Mouse (Mus musculus): ENCODE results near the gene Syn3. TPM values are rescaled to one million over a fixed set of nuclear protein-coding genes. Genes with fewer than 3 reads are reported as not detected.

Syn3 gene
- polyA plus RNA-seq, 1 experiment, result 2.6 TPM

- H3K4me3 ChIP-seq (ENCODE audit: low read depth, low read length), result no peak overlapping the region
- H3K9ac ChIP-seq (ENCODE audit: low read depth, poor library complexity, severe bottlenecking), result no peak overlapping the region
- no peaks in the 10 kb centered on the region for H3K27me3 ChIP-seq (ENCODE audit: control insufficient read depth, insufficient read depth, low read length, poor library complexity, severe bottlenecking)
- H3K27ac ChIP-seq (ENCODE audit: insufficient read depth, low read length), result no peak overlapping the region
- H3K9me3 ChIP-seq (replicated peaks; ENCODE audit: control insufficient read depth, insufficient read depth, low read length, poor library complexity, severe bottlenecking), result no peaks in the 10 kb centered on the region
- no peaks in the 10 kb centered on the region for H3K36me3 ChIP-seq (ENCODE audit: control insufficient read depth, insufficient read depth, low read length, poor library complexity, severe bottlenecking)
- TF ChIP-seq CTCF (IDR thresholded peaks at IDR 0.05; ENCODE audit: low read depth, low read length) (peak; percentile 81), POLR2A (IDR thresholded peaks at IDR 0.05; ENCODE audit: insufficient read depth, low read length) (no peak), EP300 (IDR thresholded peaks at IDR 0.05; ENCODE audit: insufficient read depth, low read depth, low read length) (no peak)
- no peaks in the 10 kb centered on the region for H3K4me1 ChIP-seq (ENCODE audit: control insufficient read depth, insufficient read depth, low read length)
Observed at GRCm38 (mm10) chr10:86483968-86484367, 14.7 kb downstream of the Syn3 start.

- no peaks in the 10 kb centered on the region for H3K36me3 ChIP-seq (ENCODE audit: control insufficient read depth, insufficient read depth, low read length, poor library complexity, severe bottlenecking)
- H3K9me3 ChIP-seq (replicated peaks; ENCODE audit: control insufficient read depth, insufficient read depth, low read length, poor library complexity, severe bottlenecking), result no peaks in the 10 kb centered on the region
- no peaks in the 10 kb centered on the region for H3K27me3 ChIP-seq (ENCODE audit: control insufficient read depth, insufficient read depth, low read length, poor library complexity, severe bottlenecking)
- no peak overlapping the region for H3K27ac ChIP-seq (ENCODE audit: insufficient read depth, low read length)
- H3K4me1 ChIP-seq (ENCODE audit: control insufficient read depth, insufficient read depth, low read length), result no peaks in the 10 kb centered on the region
- no peak overlapping the region for H3K4me3 ChIP-seq (ENCODE audit: low read depth, low read length)
- H3K9ac ChIP-seq (ENCODE audit: low read depth, poor library complexity, severe bottlenecking), result no peak overlapping the region
- TF ChIP-seq POLR2A (IDR thresholded peaks at IDR 0.05; ENCODE audit: insufficient read depth, low read length) (no peak), EP300 (IDR thresholded peaks at IDR 0.05; ENCODE audit: insufficient read depth, low read depth, low read length) (no peak), CTCF (IDR thresholded peaks at IDR 0.05; ENCODE audit: low read depth, low read length) (no peak)
Observed at GRCm38 (mm10) chr10:86482496-86482895, 16.2 kb downstream of the Syn3 start.

GRCm38 (mm10) chr10:86480711-86481110, 18.0 kb downstream of the Syn3 start:
- Histone ChIP-seq H3K9me3 (replicated peaks; ENCODE audit: control insufficient read depth, insufficient read depth, low read length, poor library complexity, severe bottlenecking) (no peaks in the 10 kb centered on the region), H3K27me3 (ENCODE audit: control insufficient read depth, insufficient read depth, low read length, poor library complexity, severe bottlenecking) (no peaks in the 10 kb centered on the region), H3K27ac (ENCODE audit: insufficient read depth, low read length) (no peak overlapping the region), H3K36me3 (ENCODE audit: control insufficient read depth, insufficient read depth, low read length, poor library complexity, severe bottlenecking) (no peaks in the 10 kb centered on the region), H3K9ac (ENCODE audit: low read depth, poor library complexity, severe bottlenecking) (no peak overlapping the region), H3K4me3 (ENCODE audit: low read depth, low read length) (no peak overlapping the region), H3K4me1 (ENCODE audit: control insufficient read depth, insufficient read depth, low read length) (no peaks in the 10 kb centered on the region)
- no peak for TF ChIP-seq CTCF (IDR thresholded peaks at IDR 0.05; ENCODE audit: low read depth, low read length)
- TF ChIP-seq EP300 (IDR thresholded peaks at IDR 0.05; ENCODE audit: insufficient read depth, low read depth, low read length), result no peak
- no peak for TF ChIP-seq POLR2A (IDR thresholded peaks at IDR 0.05; ENCODE audit: insufficient read depth, low read length)

GRCm38 (mm10) chr10:86479718-86480121, 19.0 kb downstream of the Syn3 start:
- Histone ChIP-seq H3K4me3 (ENCODE audit: low read depth, low read length) (no peak overlapping the region), H3K27ac (ENCODE audit: insufficient read depth, low read length) (no peak overlapping the region), H3K36me3 (ENCODE audit: control insufficient read depth, insufficient read depth, low read length, poor library complexity, severe bottlenecking) (no peaks in the 10 kb centered on the region), H3K9me3 (replicated peaks; ENCODE audit: control insufficient read depth, insufficient read depth, low read length, poor library complexity, severe bottlenecking) (no peaks in the 10 kb centered on the region), H3K9ac (ENCODE audit: low read depth, poor library complexity, severe bottlenecking) (no peak overlapping the region), H3K4me1 (ENCODE audit: control insufficient read depth, insufficient read depth, low read length) (peaks cover 2% of the 10 kb centered on the region), H3K27me3 (ENCODE audit: control insufficient read depth, insufficient read depth, low read length, poor library complexity, severe bottlenecking) (no peaks in the 10 kb centered on the region)
- no peak for TF ChIP-seq EP300 (IDR thresholded peaks at IDR 0.05; ENCODE audit: insufficient read depth, low read depth, low read length)
- TF ChIP-seq CTCF (IDR thresholded peaks at IDR 0.05; ENCODE audit: low read depth, low read length), result no peak
- no peak for TF ChIP-seq POLR2A (IDR thresholded peaks at IDR 0.05; ENCODE audit: insufficient read depth, low read length)

- H3K27ac ChIP-seq (ENCODE audit: insufficient read depth, low read length), result no peak overlapping the region
- no peaks in the 10 kb centered on the region for H3K36me3 ChIP-seq (ENCODE audit: control insufficient read depth, insufficient read depth, low read length, poor library complexity, severe bottlenecking)
- H3K9me3 ChIP-seq (replicated peaks; ENCODE audit: control insufficient read depth, insufficient read depth, low read length, poor library complexity, severe bottlenecking), result no peaks in the 10 kb centered on the region
- TF ChIP-seq POLR2A (IDR thresholded peaks at IDR 0.05; ENCODE audit: insufficient read depth, low read length), result no peak
- TF ChIP-seq CTCF (IDR thresholded peaks at IDR 0.05; ENCODE audit: low read depth, low read length), result no peak
- TF ChIP-seq EP300 (IDR thresholded peaks at IDR 0.05; ENCODE audit: insufficient read depth, low read depth, low read length), result no peak
- H3K9ac ChIP-seq (ENCODE audit: low read depth, poor library complexity, severe bottlenecking), result no peak overlapping the region
- H3K4me3 ChIP-seq (ENCODE audit: low read depth, low read length), result no peak overlapping the region
- H3K4me1 ChIP-seq (ENCODE audit: control insufficient read depth, insufficient read depth, low read length), result peaks cover 2% of the 10 kb centered on the region
- no peaks in the 10 kb centered on the region for H3K27me3 ChIP-seq (ENCODE audit: control insufficient read depth, insufficient read depth, low read length, poor library complexity, severe bottlenecking)
Observed at GRCm38 (mm10) chr10:86476720-86477119, 22.0 kb downstream of the Syn3 start.

GRCm38 (mm10) chr10:86475270-86475669, 23.4 kb downstream of the Syn3 start:
- peaks cover 2% of the 10 kb centered on the region for H3K4me1 ChIP-seq (ENCODE audit: control insufficient read depth, insufficient read depth, low read length)
- H3K9ac ChIP-seq (ENCODE audit: low read depth, poor library complexity, severe bottlenecking), result no peak overlapping the region
- H3K27ac ChIP-seq (ENCODE audit: insufficient read depth, low read length), result no peak overlapping the region
- no peak for TF ChIP-seq POLR2A (IDR thresholded peaks at IDR 0.05; ENCODE audit: insufficient read depth, low read length)
- no peak for TF ChIP-seq EP300 (IDR thresholded peaks at IDR 0.05; ENCODE audit: insufficient read depth, low read depth, low read length)
- TF ChIP-seq CTCF (IDR thresholded peaks at IDR 0.05; ENCODE audit: low read depth, low read length), result no peak
- H3K4me3 ChIP-seq (ENCODE audit: low read depth, low read length), result no peak overlapping the region
- no peaks in the 10 kb centered on the region for H3K27me3 ChIP-seq (ENCODE audit: control insufficient read depth, insufficient read depth, low read length, poor library complexity, severe bottlenecking)
- no peaks in the 10 kb centered on the region for H3K9me3 ChIP-seq (replicated peaks; ENCODE audit: control insufficient read depth, insufficient read depth, low read length, poor library complexity, severe bottlenecking)
- H3K36me3 ChIP-seq (ENCODE audit: control insufficient read depth, insufficient read depth, low read length, poor library complexity, severe bottlenecking), result no peaks in the 10 kb centered on the region

All from ES-Bruce4 (cell line).